Mouse (Mus musculus) G1E (cell line): ENCODE measurements around the gene Snrpd2. TPM values are rescaled to one million over a fixed set of nuclear protein-coding genes. Genes with fewer than 3 reads are reported as not detected.

ENCODE experiments used
- ATAC-seq: 2 replicates; pipeline ENCODE4 v1.8.0; 2016; ENCODE audit warnings: mild to moderate bottlenecking; ENCODE audit not compliant: insufficient number of reproducible peaks, poor library complexity, low FRiP score, severe bottlenecking; ENCODE audit errors: extremely low read depth
- DNase-seq: peaks from one replicate; pipeline ENCODE4 v3.0.0; 2012; ENCODE audit warnings: low spot score
- H3K27me3 ChIP-seq: 2 replicates; pipeline ENCODE4 v1.6.1; 2012; ENCODE audit warnings: mild to moderate bottlenecking, low read length, inconsistent platforms; ENCODE audit not compliant: insufficient read depth
- H3K36me3 ChIP-seq: replicated peaks from 2 replicates; pipeline ENCODE3; 2012; ENCODE audit warnings: mild to moderate bottlenecking, inconsistent platforms
- H3K4me1 ChIP-seq: 2 replicates; pipeline ENCODE4 v1.6.1; 2012; ENCODE audit warnings: low read depth, low read length, inconsistent platforms, mixed read lengths; ENCODE audit not compliant: insufficient read depth
- H3K4me3 ChIP-seq: 2 replicates; pipeline ENCODE4 v1.5.1; 2012; ENCODE audit warnings: low read depth, mild to moderate bottlenecking, inconsistent platforms, low read length, moderate library complexity, mixed read lengths
- H3K9me3 ChIP-seq: replicated peaks from 2 replicates; pipeline ENCODE4 v1.6.1; 2012; ENCODE audit warnings: inconsistent platforms
- CTCF ChIP-seq: IDR thresholded peaks from 2 replicates; pipeline ENCODE4 v1.5.1; 2012; ENCODE audit warnings: low read depth, low read length, inconsistent platforms, mixed read lengths
- GATA1 ChIP-seq: IDR thresholded peaks from 2 replicates; pipeline ENCODE4 v1.6.1; 2012; ENCODE audit warnings: borderline replicate concordance, low read length, inconsistent platforms, mixed read lengths
- GATA2 ChIP-seq: IDR thresholded peaks from 2 replicates; pipeline ENCODE4 v1.6.1; 2012; ENCODE audit warnings: low read depth, low read length, inconsistent platforms, borderline replicate concordance
- POLR2AphosphoS5 ChIP-seq: IDR thresholded peaks from 2 replicates; pipeline ENCODE4 v1.6.1; 2012; ENCODE audit warnings: low read depth, low read length, inconsistent platforms; ENCODE audit not compliant: insufficient replicate concordance
- TAL1 ChIP-seq: conservative IDR thresholded peaks from 2 replicates; pipeline ENCODE4 v1.6.1; 2012; ENCODE audit warnings: low read depth, low read length, inconsistent platforms, mixed read lengths
- polyA plus RNA-seq: library from polyadenylated mRNA; stranded (reverse); fragments of >175 nt; gene quantifications from 2 replicates; pipeline ENCODE4 v1.2.3, GENCODE M21; 2012
- total RNA-seq, 2 experiments: library from RNA; stranded (forward) in 1 of 2; stranded (reverse) in 1 of 2; fragments of 200-1000 nt in 1 of 2; fragments of >200 nt in 1 of 2; fragmentation: Nextera tagmentation in 1 of 2; gene quantifications; 2 replicates each; pipeline ENCODE4 v1.2.3; 2014 to 2017

Gene Snrpd2
- total and polyA plus RNA-seq, 3 experiments = 25.5 to 75.1 (median 73.1) TPM

GRCm38 (mm10) chr7:19179173-19179572, 29.7 kb downstream of the Snrpd2 start:
- no peak overlapping the region; the same call in 1 of the 2 replicates for H3K4me3 ChIP-seq
- peaks cover 15% of the 10 kb centered on the region for H3K36me3 ChIP-seq
- H3K9me3 ChIP-seq = peaks cover 9% of the 10 kb centered on the region
- TF ChIP-seq POLR2AphosphoS5 (no peak), CTCF (no peak), TAL1 (no peak), GATA2 (no peak), GATA1 (no peak)
- no peak for ATAC-seq
- no peak for DNase-seq
- peaks cover 63% of the 10 kb centered on the region for H3K4me1 ChIP-seq
- peaks cover 32% of the 10 kb centered on the region for H3K27me3 ChIP-seq

DNA sequence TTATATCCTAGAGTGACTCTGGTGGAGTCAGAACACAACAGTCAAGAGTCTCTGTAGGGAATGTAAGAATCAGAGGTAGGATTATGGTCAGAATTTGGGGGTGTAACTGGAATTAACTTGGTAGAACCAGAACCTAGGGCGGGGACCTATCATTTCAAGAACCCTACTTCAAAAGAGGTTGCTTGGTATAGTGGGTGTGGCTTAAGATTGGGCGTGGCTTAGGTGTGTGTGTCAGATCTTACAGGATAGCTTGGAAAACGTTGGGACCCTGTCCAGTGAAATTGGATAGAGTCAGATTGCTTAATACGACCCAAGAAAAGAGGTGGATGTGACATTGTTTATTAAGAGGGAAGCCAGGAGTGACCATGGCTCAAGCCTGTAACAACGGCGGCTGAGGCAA, 30.4 kb downstream of the Snrpd2 start:
- Histone ChIP-seq H3K4me3 (no peak overlapping the region), H3K4me1 (peaks cover 70% of the 10 kb centered on the region), H3K27me3 (peaks cover 32% of the 10 kb centered on the region), H3K9me3 (peaks cover 9% of the 10 kb centered on the region), H3K36me3 (peaks cover 23% of the 10 kb centered on the region)
- DNase-seq = no peak
- no peak for ATAC-seq
- TF ChIP-seq GATA1 (no peak), TAL1 (no peak), CTCF (no peak), POLR2AphosphoS5 (no peak), GATA2 (no peak)

- DNase-seq = peak; percentile 80
- Histone ChIP-seq H3K4me3 (peak overlapping the region; percentile 82), H3K36me3 (peaks cover 32% of the 10 kb centered on the region), H3K9me3 (peaks cover 9% of the 10 kb centered on the region), H3K27me3 (peaks cover 27% of the 10 kb centered on the region), H3K4me1 (peaks cover 70% of the 10 kb centered on the region)
- no peak for TF ChIP-seq POLR2AphosphoS5
- no peak for TF ChIP-seq CTCF
- TF ChIP-seq TAL1 = no peak
- no peak for TF ChIP-seq GATA1
- TF ChIP-seq GATA2 = no peak
- peak; percentile 45; the same call in 1 of the 2 replicates for ATAC-seq
These were observed 31.4 kb downstream of the Snrpd2 start for GRCm38 (mm10) chr7:19180862-19181429.

- DNase-seq = no peak
- Histone ChIP-seq H3K36me3 (peaks cover 54% of the 10 kb centered on the region), H3K27me3 (peaks cover 4% of the 10 kb centered on the region; the same call in 1 of the 2 replicates), H3K4me1 (peaks cover 43% of the 10 kb centered on the region), H3K4me3 (no peak overlapping the region), H3K9me3 (peaks cover 4% of the 10 kb centered on the region)
- TF ChIP-seq GATA2 (no peak), GATA1 (no peak), TAL1 (no peak), POLR2AphosphoS5 (no peak), CTCF (no peak)
- no peak for ATAC-seq
These were observed 34.7 kb downstream of the Snrpd2 start for GRCm38 (mm10) chr7:19184250-19184649.

DNA sequence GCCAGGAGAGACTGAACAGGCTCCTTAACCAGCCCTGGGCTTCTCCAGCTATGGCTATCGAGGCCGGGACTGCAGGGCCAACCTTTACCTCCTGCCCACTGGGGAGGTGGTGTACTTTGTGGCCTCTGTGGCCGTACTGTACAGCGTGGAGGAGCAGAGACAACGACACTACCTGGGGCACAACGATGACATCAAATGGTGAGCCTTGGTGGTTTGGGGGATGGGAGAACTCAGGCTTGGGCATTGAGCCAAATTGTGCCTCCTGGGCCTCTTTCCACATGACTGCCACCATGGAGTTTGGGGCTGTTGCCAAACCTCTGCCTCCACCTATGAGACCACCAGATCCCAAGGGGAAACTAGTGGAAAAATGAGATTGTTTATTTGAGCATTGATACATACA, 35.2 kb downstream of the Snrpd2 start:
- ATAC-seq (no peak), DNase-seq (no peak)
- no peaks in the 10 kb centered on the region for H3K27me3 ChIP-seq
- H3K36me3 ChIP-seq = peaks cover 54% of the 10 kb centered on the region
- no peak for TF ChIP-seq GATA2
- TF ChIP-seq POLR2AphosphoS5 = no peak
- TF ChIP-seq TAL1 = no peak
- TF ChIP-seq GATA1 = no peak
- TF ChIP-seq CTCF = no peak
- H3K9me3 ChIP-seq = no peaks in the 10 kb centered on the region
- H3K4me1 ChIP-seq = peaks cover 39% of the 10 kb centered on the region
- no peak overlapping the region; the same call in 1 of the 2 replicates for H3K4me3 ChIP-seq

GRCm38 (mm10) chr7:19194676-19195075, 45.2 kb downstream of the Snrpd2 start:
- H3K9me3 ChIP-seq = peaks cover 4% of the 10 kb centered on the region; the same call in 1 of the 2 replicates
- peaks cover 72% of the 10 kb centered on the region for H3K36me3 ChIP-seq
- H3K27me3 ChIP-seq = no peaks in the 10 kb centered on the region
- no peak overlapping the region for H3K4me3 ChIP-seq
- no peak for DNase-seq
- peaks cover 11% of the 10 kb centered on the region for H3K4me1 ChIP-seq
- no peak for ATAC-seq
- no peak for TF ChIP-seq POLR2AphosphoS5
- no peak for TF ChIP-seq GATA2
- TF ChIP-seq CTCF = peak; percentile 24; the same call in 1 of the 2 replicates
- TF ChIP-seq GATA1 = no peak
- no peak for TF ChIP-seq TAL1
